Mouse (Mus musculus) right cerebral cortex, postnatal 36 days (tissue): Measurements from ENCODE around the gene Timm44.

Experiments used
- DNase-seq, 2 experiments: peaks; one replicate each; pipeline ENCODE4 v3.0.0; 2022; ENCODE audit warnings: low spot score in 2 of 2, mixed read lengths in 1 of 2

Gene Timm44

GRCm38 (mm10) chr8:4237814-4238433 is 37.8 kb downstream of the Timm44 start:
- no peak for DNase-seq

GRCm38 (mm10) chr8:4230612-4231351 is 44.9 kb downstream of the Timm44 start:
- DNase-seq, result no peak

DNA sequence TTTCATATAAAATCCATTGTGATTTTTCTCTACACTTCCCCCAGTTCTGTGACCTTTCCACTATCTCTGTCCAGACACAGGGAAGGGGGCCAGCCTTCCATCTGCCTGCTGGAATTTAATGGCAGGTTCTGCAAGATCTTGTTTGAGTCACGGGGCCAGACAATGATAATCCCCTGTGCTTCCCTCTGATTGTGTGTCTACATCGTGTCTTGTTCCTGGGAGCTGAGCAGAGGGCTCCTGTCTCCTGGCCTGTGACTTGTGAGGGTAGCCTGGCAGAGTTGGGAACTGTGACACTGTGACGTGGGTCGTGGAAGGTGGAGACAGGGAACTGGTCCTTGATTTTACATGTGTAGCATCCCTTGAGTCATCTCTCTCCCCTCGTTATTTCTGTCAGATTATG is 45.9 kb downstream of the Timm44 start:
- no peak for DNase-seq

DNA sequence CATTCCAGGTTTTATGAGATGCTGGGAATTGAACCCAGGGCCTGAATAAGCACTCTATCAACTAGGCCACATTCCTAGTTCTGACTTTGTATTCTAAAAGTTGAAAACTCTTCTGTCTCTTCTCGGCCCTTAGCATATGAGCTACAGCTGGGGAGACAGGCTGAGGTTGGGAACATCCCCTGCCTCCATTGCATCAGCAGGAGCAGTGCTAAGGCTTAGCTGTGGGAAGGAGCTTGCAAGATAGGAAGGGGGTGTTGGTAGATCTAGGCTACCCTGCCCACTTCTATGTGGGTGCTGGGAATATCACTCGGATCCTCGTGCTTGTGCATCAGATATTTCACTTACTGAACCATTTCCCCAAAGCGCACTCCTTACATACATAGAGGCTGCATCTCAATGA is 47.8 kb downstream of the Timm44 start:
- no peak for DNase-seq

DNA sequence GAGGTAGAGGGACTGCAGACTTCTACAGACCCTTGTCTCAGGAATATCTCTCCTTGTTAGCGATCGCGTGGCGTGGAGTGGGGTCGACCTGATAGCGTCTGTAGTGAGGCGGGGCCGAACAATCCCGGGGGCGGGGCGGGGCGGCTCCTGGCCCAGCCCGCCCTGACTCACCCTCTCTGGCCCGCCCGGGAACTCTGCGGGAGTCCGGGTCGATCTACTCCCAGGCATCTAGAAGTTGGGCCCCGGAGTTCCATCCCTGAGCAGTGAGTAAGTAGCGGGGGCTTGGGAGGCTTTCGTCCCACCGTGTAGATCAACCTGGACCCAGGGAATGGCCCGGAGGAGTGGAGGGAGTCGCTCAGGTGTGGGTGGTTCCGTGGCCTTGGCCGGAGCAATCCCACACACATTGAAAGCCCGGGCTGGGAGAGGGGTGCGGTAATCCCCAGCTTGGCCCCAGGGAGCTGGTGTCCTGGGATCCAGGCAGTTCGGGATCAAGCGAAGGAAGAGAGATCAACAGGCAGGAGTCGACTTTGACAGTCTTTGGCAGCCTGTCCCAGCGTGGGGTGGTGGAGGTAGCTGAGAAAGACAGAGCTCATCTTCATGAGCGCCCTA is 48.9 kb downstream of the Timm44 start, which contains the start of gene Lrrc8e:
Gene Lrrc8e, plus strand, starts transcription at position 89 of the 609 bp plus-strand sequence.
- no peak for DNase-seq

GRCm38 (mm10) chr8:4226323-4226722 is 49.4 kb downstream of the Timm44 start:
- no peak for DNase-seq

- DNase-seq, result no peak
Observed at GRCm38 (mm10) chr8:4222059-4222458, 53.7 kb downstream of the Timm44 start.

- DNase-seq, result no peak
Observed at GRCm38 (mm10) chr8:4219617-4220016, 56.1 kb downstream of the Timm44 start.

DNA sequence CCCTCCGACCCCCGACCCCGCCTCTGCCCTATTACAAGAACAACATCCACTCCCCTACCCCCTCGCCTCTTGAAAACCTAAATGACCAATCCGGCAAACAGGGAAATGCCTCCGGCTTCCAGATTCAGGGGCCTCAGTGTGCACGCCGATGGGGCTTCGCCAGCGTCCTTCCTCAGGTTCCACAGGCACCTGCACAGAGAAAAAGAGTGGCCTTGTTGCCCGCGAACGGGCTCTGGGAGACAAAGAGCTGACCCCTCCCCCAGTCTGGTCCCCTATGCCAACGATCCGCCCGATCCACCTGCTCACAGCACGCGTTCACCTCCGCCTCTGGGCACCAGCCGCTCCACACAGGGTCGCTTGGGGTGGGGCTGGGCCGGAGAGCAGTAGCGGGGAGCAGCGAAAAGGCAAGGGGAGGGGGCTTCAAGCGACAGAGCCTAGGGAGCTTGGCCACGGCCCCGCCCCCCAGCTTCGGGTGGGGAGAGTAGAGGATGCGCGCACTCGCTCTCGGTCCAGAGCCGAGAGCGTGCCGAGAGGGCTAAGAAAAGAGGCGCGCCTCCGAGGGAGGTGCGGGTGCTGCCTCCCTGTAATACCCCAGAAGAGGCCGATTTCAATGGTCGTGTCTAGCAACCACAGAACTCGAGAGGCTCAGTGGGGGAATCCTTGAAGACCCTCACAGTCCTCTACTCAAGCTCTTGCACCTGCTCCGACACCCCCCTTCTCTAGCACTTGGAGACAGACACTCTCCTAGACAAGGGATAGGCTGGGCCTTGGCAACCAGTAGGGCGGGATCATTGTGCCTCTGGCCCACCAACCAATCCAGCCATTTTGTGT is 58.7 kb downstream of the Timm44 start, which contains the start of gene Prr36:
Gene Prr36, minus strand, starts transcription at position 669 of the 831 bp plus-strand sequence.
- DNase-seq, result peak in 1 of 2 experiments; percentile 57

- no peak for DNase-seq
Observed at GRCm38 (mm10) chr8:4216296-4216695, 59.4 kb downstream of the Timm44 start.

DNA sequence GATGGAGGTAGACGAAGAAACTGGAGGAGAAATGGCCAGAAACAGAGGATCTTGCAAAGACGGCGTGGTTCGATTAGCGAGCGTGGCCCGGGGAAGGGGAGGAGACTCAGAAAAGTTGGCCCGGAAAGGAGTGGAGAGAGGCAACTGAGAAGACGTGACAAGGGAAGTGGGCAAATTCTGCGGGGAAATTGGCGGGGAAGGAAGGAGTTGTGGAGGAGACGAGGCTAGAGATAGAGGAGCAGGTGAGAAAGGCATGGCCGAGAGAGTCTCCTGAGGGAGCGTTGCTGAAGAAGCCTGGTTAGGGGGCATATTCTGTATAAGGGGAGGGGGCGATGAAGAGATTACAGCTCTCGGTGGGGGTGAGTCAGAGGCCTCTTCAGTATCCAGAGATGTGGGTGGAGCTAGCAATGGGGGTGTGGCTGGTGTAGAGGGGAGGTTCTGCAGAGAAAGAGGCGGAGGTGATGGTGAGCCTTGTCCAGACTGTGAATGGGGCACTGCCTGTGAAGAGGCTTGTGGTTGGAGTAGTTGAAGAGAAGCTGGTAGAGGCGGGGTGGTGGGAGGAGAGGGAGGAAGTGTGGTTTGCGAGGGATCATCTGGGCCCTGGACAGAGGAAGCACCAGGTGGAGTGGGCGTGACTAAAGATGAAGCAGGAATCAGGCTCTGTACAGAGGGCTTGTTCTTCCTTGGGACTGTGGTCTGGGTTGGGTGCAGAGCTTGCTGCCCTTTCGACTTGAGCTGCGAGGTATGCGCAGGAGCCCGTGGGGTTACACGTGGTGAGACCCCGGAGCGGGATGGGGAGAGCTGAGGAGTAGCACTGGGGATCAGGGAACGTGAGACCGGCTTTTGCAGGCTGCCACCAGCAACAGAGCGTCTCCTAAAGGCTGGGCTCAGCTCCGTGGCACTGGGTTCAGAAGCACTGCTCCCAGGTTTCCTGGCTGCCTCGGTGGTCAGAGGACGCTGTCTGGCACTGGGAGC is 61.4 kb downstream of the Timm44 start:
- no peak for DNase-seq

DNA sequence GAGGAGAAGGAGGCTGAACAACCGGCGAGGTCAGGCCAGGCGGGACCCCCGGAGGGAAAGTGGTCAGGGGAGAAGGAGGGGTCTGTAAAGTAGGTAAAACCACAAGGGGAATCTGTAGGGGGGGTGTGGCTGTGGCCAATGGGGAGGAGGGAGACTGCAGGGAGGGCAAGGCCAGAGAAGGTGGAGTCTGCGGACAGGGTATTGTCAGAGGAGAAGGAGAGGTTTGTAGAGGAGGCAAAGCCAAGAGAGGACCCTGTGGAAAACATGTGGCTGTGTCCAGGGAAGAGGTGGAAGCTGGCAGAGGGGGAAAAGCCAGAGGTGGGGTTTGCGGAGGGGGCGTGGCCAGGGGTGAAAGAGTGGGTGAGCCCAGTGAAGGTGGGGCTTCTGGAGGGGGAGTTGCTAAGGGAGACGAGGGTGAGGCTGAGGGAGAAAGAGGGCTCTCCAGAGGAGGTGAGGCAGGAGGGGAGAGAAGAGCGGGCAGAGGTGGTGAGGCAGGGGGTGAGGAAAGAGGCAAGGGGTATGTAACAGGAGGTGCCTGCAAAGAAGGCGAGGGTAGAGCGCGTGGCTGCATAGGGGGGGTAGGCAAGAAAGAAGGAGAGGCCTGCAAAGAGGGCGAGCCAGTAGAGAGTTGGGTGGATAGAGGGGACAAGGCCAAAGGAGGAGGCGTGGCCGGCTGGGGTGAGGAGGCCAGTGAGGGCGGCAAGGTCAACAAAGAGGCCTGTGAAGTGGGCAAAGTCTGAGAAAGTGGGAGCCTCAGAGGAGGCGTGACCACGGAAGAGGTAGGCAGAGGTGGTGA is 62.3 kb downstream of the Timm44 start:
- DNase-seq, result no peak

DNA sequence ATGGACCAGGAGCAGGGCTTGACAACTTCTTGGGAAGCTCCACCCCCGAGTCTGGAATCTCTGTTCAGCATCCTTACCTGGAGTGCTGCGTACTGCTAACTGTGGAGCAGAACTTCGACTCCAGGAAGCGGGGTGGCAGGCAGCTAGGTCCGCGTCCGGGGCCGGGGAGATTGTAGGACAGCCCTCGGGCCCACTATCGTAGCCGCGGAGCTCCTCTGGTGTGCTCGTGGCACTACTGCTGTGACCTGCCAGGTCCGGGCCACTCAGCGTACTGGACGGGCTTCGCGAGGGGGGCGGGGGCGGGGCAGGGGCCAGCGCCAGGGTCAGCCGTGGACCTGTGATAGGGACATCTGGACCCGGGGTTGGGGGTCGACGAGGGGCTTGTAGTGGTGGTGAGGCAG is 62.9 kb downstream of the Timm44 start:
- no peak for DNase-seq

GRCm38 (mm10) chr8:4211097-4211496 is 64.6 kb downstream of the Timm44 start:
- no peak for DNase-seq
